Mouse (Mus musculus): ENCODE results near the gene Drd3. TPM values are rescaled to one million over a fixed set of nuclear protein-coding genes. Genes with fewer than 3 reads are reported as not detected.

The Drd3 gene
- polyA plus RNA-seq, 1 experiment from 2014 or later: not detected

DNA sequence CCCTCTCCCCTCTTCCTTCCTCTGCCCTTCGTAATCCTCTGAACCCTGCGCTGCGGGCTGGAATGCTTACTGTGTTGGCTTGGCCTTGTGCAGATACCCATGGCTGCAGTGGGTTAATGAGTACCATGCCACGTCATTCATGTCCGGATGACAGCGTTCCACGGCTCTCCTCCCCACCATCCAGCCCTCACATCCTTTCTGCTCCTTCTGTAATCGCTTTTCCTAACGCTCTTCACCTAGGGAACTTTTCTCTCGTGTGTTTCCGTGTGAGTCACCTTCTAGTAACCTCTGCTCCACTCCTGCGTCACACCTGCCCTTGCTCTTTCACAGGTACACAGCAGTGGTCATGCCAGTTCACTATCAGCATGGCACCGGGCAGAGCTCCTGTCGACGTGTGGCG lies 53.2 kb downstream of the Drd3 start:
- no peak overlapping the region for H3K9ac ChIP-seq (ENCODE audit: low read depth, low read length)
- H3K4me3 ChIP-seq (ENCODE audit: low read depth, low read length): no peak overlapping the region
- no peak overlapping the region for H3K27ac ChIP-seq (replicated peaks; ENCODE audit: low read depth, low read length)
- 70% methylated on average over 16 of the region's 16 CpGs for WGBS
- H3K9me3 ChIP-seq (ENCODE audit: control insufficient read depth, low read length): no peaks in the 10 kb centered on the region
- H3K4me2 ChIP-seq (ENCODE audit: low read depth, low read length): no peak overlapping the region
- no peaks in the 10 kb centered on the region for H3K36me3 ChIP-seq (ENCODE audit: control insufficient read depth, insufficient read depth, low read length)
- no peaks in the 10 kb centered on the region for H3K4me1 ChIP-seq (ENCODE audit: control insufficient read depth, insufficient read depth, low read length)
- no peak for DNase-seq (ENCODE audit: low spot score)
- no peak for ATAC-seq (ENCODE audit: low read depth)
- H3K27me3 ChIP-seq (replicated peaks; ENCODE audit: control insufficient read depth, insufficient read depth, low read length): no peaks in the 10 kb centered on the region

DNA sequence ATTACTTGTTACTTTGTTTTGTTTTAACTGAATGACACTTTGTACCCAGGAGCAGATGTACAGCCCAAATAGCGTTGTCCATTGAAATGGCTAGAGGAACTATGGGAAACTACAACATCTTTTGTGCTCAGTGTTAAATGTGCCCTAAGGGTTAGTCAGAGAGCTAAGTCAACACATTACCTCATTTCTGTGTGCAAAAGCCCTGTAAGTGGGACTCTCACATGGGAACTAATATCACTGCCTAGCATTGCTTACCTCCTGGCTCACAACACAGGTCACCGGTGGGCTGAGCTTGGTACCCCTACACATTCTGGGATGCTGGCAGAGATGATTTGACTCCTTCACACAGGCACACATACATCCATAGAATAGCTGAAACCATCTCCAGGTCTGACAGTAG lies 55.6 kb downstream of the Drd3 start:
- ATAC-seq (ENCODE audit: low read depth): no peak
- H3K9me3 ChIP-seq (ENCODE audit: control insufficient read depth, low read length): no peaks in the 10 kb centered on the region
- 81% methylated on average over 2 of the region's 2 CpGs for WGBS

DNA sequence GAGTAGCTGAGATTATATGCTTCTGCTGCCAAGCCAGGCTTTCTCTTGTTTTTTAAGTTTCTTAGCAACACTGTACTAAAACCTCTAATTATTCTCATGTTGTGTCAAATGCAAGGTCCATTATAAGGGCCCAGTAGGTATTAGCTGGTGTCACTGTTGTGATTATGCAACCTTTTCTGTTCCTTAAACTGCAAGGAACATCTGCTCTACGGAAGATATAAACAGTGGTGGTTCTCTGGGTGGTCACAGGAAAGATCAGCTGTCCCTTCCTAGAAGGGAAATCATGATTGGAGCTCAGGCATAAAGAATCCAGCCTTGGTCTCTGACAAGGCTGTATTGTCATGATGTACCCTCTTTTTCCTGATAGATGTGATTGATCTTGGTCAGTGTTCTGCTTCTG lies 57.6 kb downstream of the Drd3 start:
- Histone ChIP-seq H3K4me3 (ENCODE audit: low read depth, low read length) (no peak overlapping the region), H3K9me3 (ENCODE audit: control insufficient read depth, low read length) (no peaks in the 10 kb centered on the region), H3K4me2 (ENCODE audit: low read depth, low read length) (no peak overlapping the region), H3K27ac (replicated peaks; ENCODE audit: low read depth, low read length) (no peak overlapping the region), H3K9ac (ENCODE audit: low read depth, low read length) (no peak overlapping the region), H3K36me3 (ENCODE audit: control insufficient read depth, insufficient read depth, low read length) (no peaks in the 10 kb centered on the region), H3K4me1 (ENCODE audit: control insufficient read depth, insufficient read depth, low read length) (no peaks in the 10 kb centered on the region), H3K27me3 (replicated peaks; ENCODE audit: control insufficient read depth, insufficient read depth, low read length) (no peaks in the 10 kb centered on the region)
- ATAC-seq (ENCODE audit: low read depth) (no peak), DNase-seq (ENCODE audit: low spot score) (no peak)
- 56% methylated on average over 1 of the region's 1 CpGs for WGBS

More for the DNA sequence above, 55.6 kb downstream of the Drd3 start:
- no peaks in the 10 kb centered on the region for H3K36me3 ChIP-seq (ENCODE audit: control insufficient read depth, insufficient read depth, low read length)
- H3K9ac ChIP-seq (ENCODE audit: low read depth, low read length): no peak overlapping the region
- H3K4me3 ChIP-seq (ENCODE audit: low read depth, low read length): no peak overlapping the region
- no peak for DNase-seq (ENCODE audit: low spot score)
- no peaks in the 10 kb centered on the region for H3K27me3 ChIP-seq (replicated peaks; ENCODE audit: control insufficient read depth, insufficient read depth, low read length)
- H3K4me1 ChIP-seq (ENCODE audit: control insufficient read depth, insufficient read depth, low read length): no peaks in the 10 kb centered on the region
- H3K27ac ChIP-seq (replicated peaks; ENCODE audit: low read depth, low read length): no peak overlapping the region
- H3K4me2 ChIP-seq (ENCODE audit: low read depth, low read length): no peak overlapping the region

DNA sequence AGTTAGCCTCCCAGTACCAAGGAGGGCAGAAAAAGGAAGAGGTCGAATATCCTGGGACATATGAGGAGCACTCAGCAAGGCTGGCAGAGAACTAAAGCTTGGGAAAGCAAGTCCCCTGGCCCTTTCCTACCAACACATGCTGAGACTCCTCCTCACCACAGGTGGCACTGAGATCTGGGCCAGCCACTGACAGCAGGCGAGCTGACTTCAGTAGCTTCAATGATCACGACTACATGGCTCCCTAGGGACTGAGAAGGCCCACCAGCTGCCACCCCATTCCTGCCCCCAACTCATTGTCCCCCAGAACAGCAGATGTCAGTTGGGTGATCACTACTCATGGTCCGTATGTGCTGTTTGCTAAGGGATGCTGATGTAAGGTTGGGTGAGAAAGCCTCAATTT lies 60.8 kb downstream of the Drd3 start:
- no peak overlapping the region for H3K9ac ChIP-seq (ENCODE audit: low read depth, low read length)
- H3K4me3 ChIP-seq (ENCODE audit: low read depth, low read length): no peak overlapping the region
- H3K4me1 ChIP-seq (ENCODE audit: control insufficient read depth, insufficient read depth, low read length): no peaks in the 10 kb centered on the region
- DNase-seq (ENCODE audit: low spot score) (no peak), ATAC-seq (ENCODE audit: low read depth) (no peak)
- 44% methylated on average over 4 of the region's 4 CpGs for WGBS
- H3K27me3 ChIP-seq (replicated peaks; ENCODE audit: control insufficient read depth, insufficient read depth, low read length): no peaks in the 10 kb centered on the region
- H3K9me3 ChIP-seq (ENCODE audit: control insufficient read depth, low read length): no peaks in the 10 kb centered on the region
- H3K4me2 ChIP-seq (ENCODE audit: low read depth, low read length): no peak overlapping the region
- H3K36me3 ChIP-seq (ENCODE audit: control insufficient read depth, insufficient read depth, low read length): no peaks in the 10 kb centered on the region
- no peak overlapping the region for H3K27ac ChIP-seq (replicated peaks; ENCODE audit: low read depth, low read length)

DNA sequence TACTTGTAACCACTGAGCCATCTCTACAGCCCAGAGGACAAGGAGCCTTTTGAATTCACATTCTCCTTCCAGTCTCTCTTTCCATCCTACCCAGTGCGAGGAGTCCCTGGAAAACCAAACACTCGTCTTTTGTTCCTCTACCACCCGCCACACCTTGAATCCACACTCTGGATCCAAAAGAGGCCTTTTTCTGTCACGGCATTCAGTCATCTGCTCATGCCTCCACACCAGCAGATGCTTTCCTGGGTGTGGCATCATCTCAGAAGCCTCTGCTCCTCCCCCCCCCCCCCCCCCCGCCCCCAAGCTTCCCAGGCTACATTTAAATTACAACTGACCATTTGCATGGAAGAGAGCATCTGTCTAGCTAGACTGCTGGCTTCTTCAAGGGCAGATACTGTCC lies 62.5 kb downstream of the Drd3 start:
- WGBS: 75% methylated on average over 4 of the region's 5 CpGs
- DNase-seq (ENCODE audit: low spot score) (no peak), ATAC-seq (ENCODE audit: low read depth) (no peak)
- Histone ChIP-seq H3K36me3 (ENCODE audit: control insufficient read depth, insufficient read depth, low read length) (no peaks in the 10 kb centered on the region), H3K9ac (ENCODE audit: low read depth, low read length) (no peak overlapping the region), H3K4me1 (ENCODE audit: control insufficient read depth, insufficient read depth, low read length) (no peaks in the 10 kb centered on the region), H3K27ac (replicated peaks; ENCODE audit: low read depth, low read length) (no peak overlapping the region), H3K27me3 (replicated peaks; ENCODE audit: control insufficient read depth, insufficient read depth, low read length) (no peaks in the 10 kb centered on the region), H3K9me3 (ENCODE audit: control insufficient read depth, low read length) (no peaks in the 10 kb centered on the region), H3K4me2 (ENCODE audit: low read depth, low read length) (no peak overlapping the region), H3K4me3 (ENCODE audit: low read depth, low read length) (no peak overlapping the region)

DNA sequence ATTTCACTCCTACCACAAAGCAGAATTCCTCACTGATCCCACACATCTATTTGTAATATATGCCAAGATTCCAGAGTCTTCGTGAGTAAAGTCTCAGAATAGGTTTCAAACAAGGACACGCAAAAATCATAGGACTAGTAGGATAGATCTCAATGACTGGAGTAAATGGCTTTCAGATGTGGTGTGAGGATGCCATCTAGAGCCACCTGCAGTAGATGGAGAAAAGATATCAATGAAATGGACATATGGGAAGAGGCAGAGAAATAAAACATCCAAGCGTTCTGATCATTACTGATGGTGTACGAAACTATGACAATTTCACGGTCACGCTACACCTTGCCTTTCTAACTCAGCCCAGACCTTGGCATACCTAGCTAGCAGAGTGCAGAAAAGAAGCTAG lies 64.6 kb downstream of the Drd3 start:
- H3K27me3 ChIP-seq (replicated peaks; ENCODE audit: control insufficient read depth, insufficient read depth, low read length): no peaks in the 10 kb centered on the region
- no peaks in the 10 kb centered on the region for H3K9me3 ChIP-seq (ENCODE audit: control insufficient read depth, low read length)
- no peak for ATAC-seq (ENCODE audit: low read depth)
- WGBS: 84% methylated on average over 6 of the region's 6 CpGs
- H3K4me1 ChIP-seq (ENCODE audit: control insufficient read depth, insufficient read depth, low read length): no peaks in the 10 kb centered on the region
- H3K27ac ChIP-seq (replicated peaks; ENCODE audit: low read depth, low read length): no peak overlapping the region
- H3K36me3 ChIP-seq (ENCODE audit: control insufficient read depth, insufficient read depth, low read length): no peaks in the 10 kb centered on the region
- no peak overlapping the region for H3K4me3 ChIP-seq (ENCODE audit: low read depth, low read length)
- H3K4me2 ChIP-seq (ENCODE audit: low read depth, low read length): no peak overlapping the region
- DNase-seq (ENCODE audit: low spot score): no peak
- H3K9ac ChIP-seq (ENCODE audit: low read depth, low read length): no peak overlapping the region

DNA sequence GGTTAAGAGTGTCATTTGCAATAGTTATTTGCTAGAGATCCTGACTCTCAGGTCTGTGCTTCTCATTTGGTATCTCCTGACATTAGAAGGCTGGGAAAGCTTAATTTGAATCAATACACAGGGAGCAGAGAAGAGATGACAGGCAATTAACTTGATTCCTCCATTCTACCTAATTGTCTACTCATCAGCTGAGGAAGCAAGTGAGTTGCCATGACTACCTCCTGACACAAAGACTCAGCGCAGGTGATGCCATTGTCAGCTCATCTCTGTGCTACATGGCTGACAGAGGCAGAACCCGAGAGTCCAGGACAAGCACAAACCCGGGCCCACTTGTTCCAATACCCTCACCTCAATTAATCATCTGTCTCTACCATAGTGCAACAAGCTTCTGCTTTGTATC lies 73.7 kb downstream of the Drd3 start:
- ATAC-seq (ENCODE audit: low read depth) (no peak), DNase-seq (ENCODE audit: low spot score) (no peak)
- H3K4me2 ChIP-seq (ENCODE audit: low read depth, low read length): no peak overlapping the region
- H3K4me1 ChIP-seq (ENCODE audit: control insufficient read depth, insufficient read depth, low read length): no peaks in the 10 kb centered on the region
- H3K27me3 ChIP-seq (replicated peaks; ENCODE audit: control insufficient read depth, insufficient read depth, low read length): no peaks in the 10 kb centered on the region
- H3K27ac ChIP-seq (replicated peaks; ENCODE audit: low read depth, low read length): no peak overlapping the region
- no peaks in the 10 kb centered on the region for H3K36me3 ChIP-seq (ENCODE audit: control insufficient read depth, insufficient read depth, low read length)
- H3K9me3 ChIP-seq (ENCODE audit: control insufficient read depth, low read length): no peaks in the 10 kb centered on the region
- H3K4me3 ChIP-seq (ENCODE audit: low read depth, low read length): no peak overlapping the region
- no peak overlapping the region for H3K9ac ChIP-seq (ENCODE audit: low read depth, low read length)
- WGBS: 77% methylated on average over 3 of the region's 3 CpGs

DNA sequence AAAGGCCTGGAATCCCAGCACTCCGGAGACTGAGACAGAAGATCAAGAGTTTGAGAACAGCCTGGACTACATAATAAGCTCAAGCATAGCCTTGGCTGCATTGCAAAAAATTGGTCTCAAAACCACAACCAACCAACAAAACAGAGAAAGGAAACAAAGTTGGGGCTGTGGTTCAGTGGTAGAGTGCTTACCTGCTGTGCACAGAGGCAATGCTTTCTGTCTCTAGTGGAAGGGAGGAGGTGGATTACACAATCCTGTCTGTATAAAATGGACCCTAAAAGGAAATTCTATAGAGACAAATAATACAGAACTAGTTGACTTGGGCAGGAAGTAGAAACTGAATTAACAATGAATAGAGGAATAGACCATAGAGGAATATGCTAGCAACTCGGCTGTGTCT lies 78.1 kb downstream of the Drd3 start:
- Histone ChIP-seq H3K4me2 (ENCODE audit: low read depth, low read length) (no peak overlapping the region), H3K4me1 (ENCODE audit: control insufficient read depth, insufficient read depth, low read length) (no peaks in the 10 kb centered on the region), H3K27ac (replicated peaks; ENCODE audit: low read depth, low read length) (no peak overlapping the region), H3K4me3 (ENCODE audit: low read depth, low read length) (no peak overlapping the region), H3K36me3 (ENCODE audit: control insufficient read depth, insufficient read depth, low read length) (no peaks in the 10 kb centered on the region), H3K27me3 (replicated peaks; ENCODE audit: control insufficient read depth, insufficient read depth, low read length) (no peaks in the 10 kb centered on the region), H3K9ac (ENCODE audit: low read depth, low read length) (no peak overlapping the region), H3K9me3 (ENCODE audit: control insufficient read depth, low read length) (no peaks in the 10 kb centered on the region)
- DNase-seq (ENCODE audit: low spot score): no peak
- WGBS: 90% methylated on average over 2 of the region's 2 CpGs
- no peak for ATAC-seq (ENCODE audit: low read depth)

DNA sequence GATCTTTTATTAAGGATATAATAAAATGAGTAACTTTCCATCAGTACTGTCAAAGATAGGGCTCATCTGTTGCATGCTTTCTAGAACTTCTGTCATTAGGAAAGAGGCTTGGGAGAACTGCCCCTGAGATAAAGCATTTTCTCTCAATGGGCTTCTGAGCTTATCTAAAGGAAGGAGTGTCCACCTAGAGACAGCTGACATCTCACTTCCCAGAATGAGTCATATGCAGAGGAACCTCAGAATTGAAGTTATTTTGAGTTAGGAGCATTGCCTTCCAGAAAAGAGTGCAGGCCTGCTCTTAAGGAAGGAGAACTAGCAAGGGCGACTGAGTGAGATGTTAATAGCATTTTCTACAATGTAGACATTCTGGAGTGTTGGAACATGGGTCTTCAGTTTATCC lies 87.4 kb downstream of the Drd3 start:
- H3K4me2 ChIP-seq (ENCODE audit: low read depth, low read length): no peak overlapping the region
- ATAC-seq (ENCODE audit: low read depth): no peak
- H3K9ac ChIP-seq (ENCODE audit: low read depth, low read length): no peak overlapping the region
- no peak overlapping the region for H3K4me3 ChIP-seq (ENCODE audit: low read depth, low read length)
- DNase-seq (ENCODE audit: low spot score): no peak
- no peaks in the 10 kb centered on the region for H3K27me3 ChIP-seq (replicated peaks; ENCODE audit: control insufficient read depth, insufficient read depth, low read length)
- no peaks in the 10 kb centered on the region for H3K4me1 ChIP-seq (ENCODE audit: control insufficient read depth, insufficient read depth, low read length)
- H3K36me3 ChIP-seq (ENCODE audit: control insufficient read depth, insufficient read depth, low read length): no peaks in the 10 kb centered on the region
- H3K9me3 ChIP-seq (ENCODE audit: control insufficient read depth, low read length): no peaks in the 10 kb centered on the region
- WGBS: 91% methylated on average over 1 of the region's 1 CpGs
- H3K27ac ChIP-seq (replicated peaks; ENCODE audit: low read depth, low read length): no peak overlapping the region
